21 mouse cellular contexts compared by ENCODE assay signal in genomic region chr3:38957186-38957585, GRCm38 (mm10).
DNase-seq lines count a peak whose midpoint lies in the region; ATAC-seq and TF ChIP-seq lines count a peak whose summit lies in the region.
"Had no signal": no experiment of that assay in that cellular context is flagged by ENCODE, and none has a peak within 500 bp of the region (broad histone marks: within the 10 kb centered on the region; RNA-seq: fewer than 3 reads in every experiment).

No protein-coding gene starts in this region.

- H3K9ac ChIP-seq in midbrain, embryonic 11.5 days (ENCODE audit: low read length), result no peak overlapping the region
- H3K9ac ChIP-seq in midbrain, embryonic 15.5 days, result no peak overlapping the region

- H3K4me2 ChIP-seq in midbrain, embryonic 11.5 days, result no peak overlapping the region
- no peak overlapping the region for H3K4me2 ChIP-seq in midbrain, embryonic 15.5 days

- WGBS in midbrain, embryonic 11.5 days, result 95% methylated on average over 11 of the region's 11 CpGs
- 96% methylated on average over 11 of the region's 11 CpGs for WGBS in midbrain, embryonic 15.5 days

- no peaks in the 10 kb centered on the region for H3K27me3 ChIP-seq in midbrain, embryonic 11.5 days (ENCODE audit: control insufficient read depth, insufficient read depth, low read length)
- H3K27me3 ChIP-seq in midbrain, embryonic 15.5 days (replicated peaks), result no peaks in the 10 kb centered on the region
- H3K27me3 ChIP-seq in testis, adult 2 months (ENCODE audit: control insufficient read depth, insufficient read depth, low read length), result no peaks in the 10 kb centered on the region
- H3K27me3 ChIP-seq: CH12.LX, Patski had no signal

- DNase-seq in heart, adult 11 months, result peak; percentile 71
- DNase-seq in heart, adult 9 months (ENCODE audit: low spot score in 2 of 2), result no peak
- peak; percentile 70 for DNase-seq in midbrain, embryonic 11.5 days (ENCODE audit: low spot score, missing footprints)
- DNase-seq in testis, postnatal 10 days (ENCODE audit: low spot score), result no peak
- DNase-seq: adrenal gland, adult 2 months; adrenal gland, adult 8-10 months; adrenal gland, postnatal 10 days; adrenal gland, postnatal 14 days; adrenal gland, postnatal 25 days; adrenal gland, postnatal 36 days; B cell, adult 2 months; cerebellum, adult 11 months; cerebellum, adult 11-12 months; cerebellum, adult 18-20 months had no signal

- H3K36me3 ChIP-seq in midbrain, embryonic 11.5 days (ENCODE audit: control insufficient read depth, insufficient read depth, low read length), result peaks cover 7% of the 10 kb centered on the region
- 0 out of 2 replicates have a peak, but pooled peaks cover 16% of the 10 kb centered on the region for H3K36me3 ChIP-seq in midbrain, embryonic 15.5 days (replicated peaks)
- no peaks in the 10 kb centered on the region for H3K36me3 ChIP-seq in testis, adult 2 months (ENCODE audit: control insufficient read depth, insufficient read depth, low read length)
- H3K36me3 ChIP-seq: G1E had no signal

- H3K4me3 ChIP-seq in midbrain, embryonic 11.5 days (ENCODE audit: low read depth, low read length), result no peak overlapping the region
- no peak overlapping the region for H3K4me3 ChIP-seq in midbrain, embryonic 15.5 days
- H3K4me3 ChIP-seq in testis, adult 2 months (ENCODE audit: control insufficient read depth, low read depth, low read length), result peak overlapping the region; percentile 52

- no peak overlapping the region for H3K27ac ChIP-seq in midbrain, embryonic 11.5 days (ENCODE audit: low read depth, low read length)
- H3K27ac ChIP-seq in midbrain, embryonic 15.5 days, result no peak overlapping the region
- no peak overlapping the region for H3K27ac ChIP-seq in testis, adult 2 months (ENCODE audit: control insufficient read depth, insufficient read depth, low read depth, low read length)

- no peak for ATAC-seq in midbrain, embryonic 11.5 days (ENCODE audit: low FRiP score)
- no peak for ATAC-seq in midbrain, embryonic 15.5 days (replicated peaks)
- ATAC-seq: activated CD4-positive, CD25-positive, alpha-beta regulatory T cell, adult 4 months; CD4-positive, CD25-positive, alpha-beta regulatory T cell, adult 4 months; Patski had no signal

- no peaks in the 10 kb centered on the region for H3K9me3 ChIP-seq in midbrain, embryonic 11.5 days (ENCODE audit: control insufficient read depth, low read length)
- H3K9me3 ChIP-seq in midbrain, embryonic 15.5 days, result no peaks in the 10 kb centered on the region

- no peak for TF ChIP-seq CTCF in testis, adult 2 months (IDR thresholded peaks at IDR 0.05; ENCODE audit: control insufficient read depth, insufficient read depth, insufficient replicate concordance, low read depth, low read length)

- no peaks in the 10 kb centered on the region for H3K4me1 ChIP-seq in midbrain, embryonic 11.5 days (ENCODE audit: control insufficient read depth, insufficient read depth, low read length)
- H3K4me1 ChIP-seq in midbrain, embryonic 15.5 days, result no peaks in the 10 kb centered on the region
- no peaks in the 10 kb centered on the region for H3K4me1 ChIP-seq in testis, adult 2 months (ENCODE audit: control insufficient read depth, insufficient read depth, low read length)

- no peak for TF ChIP-seq POLR2A in testis, adult 2 months (IDR thresholded peaks at IDR 0.05; ENCODE audit: control insufficient read depth, low read depth, low read length)

Comparison
In these comparisons a context has a peak if more than half of its experiments do, and no peak if none do; other contexts are left out.
1. DNase-seq: peak in heart, adult 11 months (single experiment) and midbrain, embryonic 11.5 days (single experiment); none in heart, adult 9 months (0 of 2) and testis, postnatal 10 days (single experiment).